Mouse (Mus musculus): Measurements from ENCODE around the gene Cul7.

The Cul7 gene

DNA sequence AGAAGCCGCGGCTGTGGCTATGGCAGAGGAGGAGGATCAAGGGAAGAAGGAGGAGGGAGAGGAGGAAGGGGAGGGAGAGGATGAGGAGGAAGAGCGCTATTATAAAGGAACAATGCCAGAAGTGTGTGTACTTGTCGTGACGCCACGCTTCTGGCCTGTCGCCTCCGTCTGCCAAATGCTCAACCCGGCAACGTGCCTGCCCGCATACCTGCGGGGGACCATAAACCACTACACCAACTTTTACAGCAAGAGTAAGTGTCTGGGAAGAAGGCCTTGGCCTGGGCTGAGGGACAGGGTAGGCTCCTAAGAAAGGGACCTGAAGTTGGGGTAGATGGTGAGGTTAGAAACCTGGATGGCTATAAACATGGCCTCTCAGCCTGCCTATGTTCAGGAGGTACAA is 11.8 kb downstream of the Cul7 start:
- in situ Hi-C loops (cut with MboI; ENCODE audit: unreplicated experiment in 2 of 2): no loop called here

GRCm38 (mm10) chr17:46662730-46663129 is 12.6 kb downstream of the Cul7 start:
- in situ Hi-C loops (cut with MboI; ENCODE audit: unreplicated experiment in 2 of 2): no loop called here

GRCm38 (mm10) chr17:46667712-46668111 is 17.6 kb downstream of the Cul7 start:
- in situ Hi-C loops (cut with MboI; ENCODE audit: unreplicated experiment in 2 of 2): no loop called here

- in situ Hi-C loops (cut with MboI; ENCODE audit: unreplicated experiment in 2 of 2): no loop called here
Measured at GRCm38 (mm10) chr17:46669911-46670310, 19.8 kb downstream of the Cul7 start.

GRCm38 (mm10) chr17:46673850-46674529 is 23.9 kb downstream of the Cul7 start, which contains the start of gene Rrp36:
Gene Rrp36, minus strand, starts transcription at chr17:46674352.
- in situ Hi-C loops (cut with MboI; ENCODE audit: unreplicated experiment in 2 of 2): no loop called here

- in situ Hi-C loops (cut with MboI; ENCODE audit: unreplicated experiment in 2 of 2): no loop called here
Measured at GRCm38 (mm10) chr17:46674530-46675283, 24.6 kb downstream of the Cul7 start.

DNA sequence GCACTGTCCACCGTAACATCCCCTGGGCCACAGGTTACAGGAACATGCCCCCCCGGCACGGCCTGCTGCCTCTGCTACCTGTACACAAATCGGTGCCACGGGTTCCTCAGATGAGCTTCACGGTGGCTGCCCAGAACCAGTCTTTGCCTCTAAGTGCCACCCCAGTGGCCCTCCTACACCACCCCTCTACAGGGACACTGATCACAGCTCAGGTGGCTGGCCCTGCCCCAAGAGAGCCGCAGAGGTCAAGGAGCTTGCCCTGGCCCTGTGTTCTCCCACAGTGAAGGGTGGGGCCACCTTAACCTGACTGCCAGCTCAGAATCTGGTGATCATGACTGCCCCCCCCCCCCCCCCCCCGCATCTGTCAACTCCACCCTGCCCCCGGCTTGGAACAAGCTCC is 28.3 kb downstream of the Cul7 start, which contains the start of gene Mea1:
Mea1 (plus strand) TSS at position 378 of the 400 bp plus-strand sequence.
- in situ Hi-C loops (cut with MboI; ENCODE audit: unreplicated experiment in 2 of 2): no loop called here

- in situ Hi-C loops (cut with MboI; ENCODE audit: unreplicated experiment in 2 of 2): no loop called here
Measured at GRCm38 (mm10) chr17:46678911-46679310, 28.8 kb downstream of the Cul7 start.

DNA sequence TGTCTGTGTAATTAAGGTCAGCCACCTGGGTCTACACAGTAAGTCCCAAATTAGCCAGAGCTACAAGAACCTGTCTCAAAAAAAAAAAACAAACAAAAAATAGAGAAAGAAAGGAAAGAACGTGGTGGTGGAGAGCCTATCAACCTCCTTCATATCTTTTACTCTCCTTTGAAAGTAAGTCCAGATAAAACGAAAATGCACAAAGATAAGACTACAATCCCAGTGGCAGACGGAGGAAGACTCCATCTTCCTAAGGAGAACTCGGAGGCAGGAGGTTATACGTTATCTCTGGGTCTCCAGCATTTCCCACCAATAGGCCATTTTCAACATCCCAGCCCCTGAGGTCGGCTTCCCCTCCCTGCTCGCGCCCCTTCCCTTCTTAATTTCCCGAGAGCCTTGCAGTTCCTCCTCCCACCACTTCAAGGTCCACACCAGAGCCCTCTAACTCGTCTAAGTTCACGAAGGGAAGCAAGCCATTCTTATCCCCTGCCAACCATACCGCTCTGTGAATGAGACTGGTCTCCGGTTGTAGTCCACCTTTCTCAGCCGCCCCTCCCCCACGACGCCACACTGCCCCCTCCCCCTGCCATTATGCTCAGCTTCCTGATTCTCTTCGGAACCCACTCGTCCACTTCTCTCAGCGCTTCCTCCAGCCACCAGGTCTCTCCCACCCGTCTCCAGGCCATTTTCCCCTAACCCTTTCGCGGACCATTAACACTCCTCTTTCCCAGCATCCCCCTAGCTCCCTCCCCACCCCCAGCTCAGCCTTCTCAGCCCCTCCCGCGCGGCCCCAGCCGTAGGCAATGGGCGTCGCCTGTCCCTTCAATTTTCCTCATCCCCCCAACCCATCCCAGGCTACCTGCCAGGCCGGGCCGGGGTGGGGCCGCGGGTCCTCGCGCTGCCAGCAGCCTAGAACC is 30.0 kb downstream of the Cul7 start:
- in situ Hi-C loops (cut with MboI; ENCODE audit: unreplicated experiment in 2 of 2): no loop called here

DNA sequence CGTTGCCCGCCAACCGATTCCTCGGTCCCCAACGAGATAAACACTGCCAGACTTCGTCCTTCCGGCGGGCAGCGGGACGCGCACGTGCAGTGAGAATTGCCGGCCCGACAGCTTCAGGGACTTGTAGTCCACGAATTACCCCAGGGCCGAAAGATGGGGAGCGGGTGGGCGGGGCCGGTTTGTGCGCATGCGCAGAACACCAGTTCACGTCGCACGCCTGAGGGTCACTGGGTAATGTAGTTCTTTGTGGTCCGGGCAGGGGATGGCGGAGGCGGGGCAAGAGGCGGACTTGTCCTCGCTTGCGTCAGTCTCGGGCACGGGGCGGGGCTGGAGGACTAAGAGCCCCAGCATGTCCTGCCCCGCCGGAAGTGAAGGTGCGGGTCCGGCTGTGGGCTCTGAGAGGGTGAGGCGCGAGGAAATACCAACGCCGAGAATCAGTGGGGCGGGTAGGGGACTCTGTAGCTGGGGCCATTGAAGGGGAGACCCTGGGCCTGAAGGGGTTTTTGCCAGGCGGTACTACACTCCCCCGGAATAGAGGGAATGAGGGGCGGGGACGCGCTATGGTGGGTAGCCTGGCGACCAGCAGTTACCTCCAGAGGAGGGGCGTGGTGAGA is 30.7 kb downstream of the Cul7 start, which contains the start of gene Klhdc3:
Klhdc3 (minus strand) TSS at position 155 of the 614 bp plus-strand sequence.
- in situ Hi-C loops (cut with MboI; ENCODE audit: unreplicated experiment in 2 of 2): no loop called here

DNA sequence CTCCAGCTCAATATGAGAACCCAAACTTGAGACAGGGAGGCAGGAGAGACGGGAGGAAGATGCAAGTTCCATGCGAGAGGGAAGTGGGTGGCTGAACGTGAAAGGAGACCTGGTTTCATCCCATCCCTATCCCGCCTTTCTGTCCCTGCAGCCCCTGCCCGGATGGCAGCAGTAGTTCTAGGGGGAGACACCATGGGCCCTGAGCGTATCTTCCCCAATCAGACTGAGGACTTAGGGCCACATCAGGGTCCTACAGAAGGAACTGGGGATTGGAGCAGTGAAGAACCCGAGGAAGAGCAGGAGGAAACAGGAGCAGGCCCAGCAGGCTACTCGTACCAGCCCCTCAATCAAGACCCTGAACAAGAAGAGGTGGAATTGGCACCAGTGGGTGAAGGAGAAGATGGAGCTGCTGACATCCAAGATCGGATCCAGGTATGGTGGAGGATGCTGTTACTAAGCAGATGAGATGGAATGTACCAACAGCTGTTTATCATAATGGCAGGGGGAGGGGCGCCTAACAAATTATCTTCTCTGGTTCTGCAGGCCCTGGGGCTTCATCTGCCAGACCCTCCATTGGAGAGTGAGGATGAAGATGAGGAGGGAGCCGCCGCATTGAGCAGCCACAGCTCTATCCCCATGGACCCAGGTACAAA is 31.5 kb downstream of the Cul7 start:
- in situ Hi-C loops (cut with MboI; ENCODE audit: unreplicated experiment in 2 of 2): no loop called here

GRCm38 (mm10) chr17:46682654-46683389 is 32.7 kb downstream of the Cul7 start:
- in situ Hi-C loops (cut with MboI; ENCODE audit: unreplicated experiment in 2 of 2): no loop called here

DNA sequence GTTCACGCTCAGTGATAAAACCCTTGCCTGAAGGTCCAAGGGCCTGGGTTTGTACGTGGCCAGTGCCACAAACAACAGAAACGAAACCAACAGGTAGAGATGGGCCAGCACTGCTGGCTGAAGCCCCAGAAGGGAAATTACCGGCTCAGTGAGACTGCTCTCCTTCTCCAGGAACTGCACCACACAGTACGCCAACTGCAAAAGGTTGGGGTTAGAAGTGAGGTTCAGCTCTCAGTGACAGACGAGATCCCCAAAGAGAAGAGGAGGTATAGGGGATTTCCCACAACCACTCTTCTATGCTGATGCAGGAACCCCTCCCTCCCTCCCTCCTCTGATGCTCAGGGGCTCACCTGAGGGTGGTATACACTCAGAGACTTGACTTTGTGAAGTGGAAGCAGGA is 35.8 kb downstream of the Cul7 start:
- in situ Hi-C loops (cut with MboI; ENCODE audit: unreplicated experiment in 2 of 2): no loop called here

GRCm38 (mm10) chr17:46690665-46691064 is 40.5 kb downstream of the Cul7 start:
- in situ Hi-C loops (cut with MboI; ENCODE audit: unreplicated experiment in 2 of 2): no loop called here

- in situ Hi-C loops (cut with MboI; ENCODE audit: unreplicated experiment in 2 of 2): no loop called here
Measured at GRCm38 (mm10) chr17:46691390-46691789, 41.3 kb downstream of the Cul7 start.

GRCm38 (mm10) chr17:46694517-46695063 is 44.5 kb downstream of the Cul7 start:
- in situ Hi-C loops (cut with MboI; ENCODE audit: unreplicated experiment in 2 of 2): no loop called here

GRCm38 (mm10) chr17:46698515-46698914 is 48.4 kb downstream of the Cul7 start:
- in situ Hi-C loops (cut with MboI; ENCODE audit: unreplicated experiment in 2 of 2): no loop called here

DNA sequence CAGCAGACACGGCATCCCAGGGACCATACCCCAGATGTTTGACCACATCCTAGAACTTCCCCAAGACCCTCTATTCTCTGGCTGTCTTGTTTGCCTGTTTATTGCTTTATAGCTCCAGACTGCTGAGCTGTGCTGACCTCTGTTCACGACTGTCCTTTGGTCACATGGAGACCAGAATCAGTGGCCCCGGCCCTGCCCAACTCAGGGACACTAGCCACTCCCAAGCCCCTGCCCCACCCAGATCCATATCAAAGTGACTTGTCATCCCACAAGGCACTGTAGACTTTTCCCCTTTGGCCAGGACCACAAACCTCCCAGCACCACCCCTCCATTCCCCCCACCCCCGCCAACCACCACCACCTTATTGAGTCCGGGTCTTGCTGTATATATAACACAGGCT is 49.1 kb downstream of the Cul7 start:
- in situ Hi-C loops (cut with MboI; ENCODE audit: unreplicated experiment in 2 of 2): no loop called here

GRCm38 (mm10) chr17:46699912-46700311 is 49.8 kb downstream of the Cul7 start:
- in situ Hi-C loops (cut with MboI; ENCODE audit: unreplicated experiment in 2 of 2): no loop called here
